Mouse (Mus musculus): Measurements from ENCODE around the gene Ier5l. TPM values are rescaled to one million over a fixed set of nuclear protein-coding genes. Genes with fewer than 3 reads are reported as not detected.

The Ier5l gene
- polyA plus RNA-seq, 1 experiment from 2014 or later: 3.1 TPM

DNA sequence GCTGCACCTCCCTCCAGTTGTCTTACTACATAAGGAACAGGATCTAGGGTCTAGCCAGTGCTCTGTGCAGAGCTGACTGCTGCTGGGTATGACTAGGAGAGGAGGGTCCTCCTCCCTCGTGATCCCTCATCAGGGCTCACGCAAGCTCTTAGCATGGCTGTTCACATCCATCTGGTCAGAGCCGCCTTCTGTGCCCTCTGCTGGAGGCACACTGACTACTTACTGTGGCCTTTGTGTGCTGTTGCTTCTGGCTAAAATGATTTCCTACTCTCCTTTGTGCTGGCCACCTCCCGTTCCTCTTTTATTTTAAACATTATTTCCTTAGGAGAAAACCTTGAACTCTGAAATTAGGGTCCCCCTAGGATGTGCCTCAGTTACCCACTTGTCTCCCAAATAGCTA is 37.2 kb downstream of the Ier5l start:
- Histone ChIP-seq H3K36me3 (peaks cover 61% of the 10 kb centered on the region), H3K4me1 (replicated peaks) (peaks cover 24% of the 10 kb centered on the region), H3K4me2 (no peak overlapping the region), H3K27me3 (no peaks in the 10 kb centered on the region), H3K27ac (replicated peaks) (no peak overlapping the region), H3K9ac (no peak overlapping the region), H3K4me3 (no peak overlapping the region), H3K9me3 (no peaks in the 10 kb centered on the region)
- no peak for ATAC-seq (ENCODE audit: low read depth)
- WGBS: 67% methylated on average over 4 of the region's 4 CpGs

DNA sequence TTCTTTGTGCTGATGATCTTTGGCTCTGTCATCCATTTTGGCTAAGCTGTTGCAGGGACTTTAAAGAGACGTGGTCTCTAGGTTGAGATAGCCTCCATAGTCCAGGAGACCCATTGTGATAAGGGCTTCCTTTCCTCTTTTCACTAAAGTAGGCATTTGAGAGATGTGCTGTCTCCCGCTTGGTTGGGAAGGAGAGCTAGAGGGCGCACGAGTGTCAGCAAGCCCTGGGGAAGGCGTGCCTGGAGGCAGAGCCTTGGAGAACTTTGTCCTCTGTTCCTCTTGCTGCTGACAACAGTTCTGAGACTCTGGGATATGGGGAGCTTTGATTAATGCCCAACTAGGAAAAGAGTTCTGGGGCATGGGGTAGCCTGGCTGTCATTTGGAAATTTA is 37.9 kb downstream of the Ier5l start:
- ATAC-seq (ENCODE audit: low read depth): no peak
- H3K36me3 ChIP-seq: peaks cover 68% of the 10 kb centered on the region

DNA sequence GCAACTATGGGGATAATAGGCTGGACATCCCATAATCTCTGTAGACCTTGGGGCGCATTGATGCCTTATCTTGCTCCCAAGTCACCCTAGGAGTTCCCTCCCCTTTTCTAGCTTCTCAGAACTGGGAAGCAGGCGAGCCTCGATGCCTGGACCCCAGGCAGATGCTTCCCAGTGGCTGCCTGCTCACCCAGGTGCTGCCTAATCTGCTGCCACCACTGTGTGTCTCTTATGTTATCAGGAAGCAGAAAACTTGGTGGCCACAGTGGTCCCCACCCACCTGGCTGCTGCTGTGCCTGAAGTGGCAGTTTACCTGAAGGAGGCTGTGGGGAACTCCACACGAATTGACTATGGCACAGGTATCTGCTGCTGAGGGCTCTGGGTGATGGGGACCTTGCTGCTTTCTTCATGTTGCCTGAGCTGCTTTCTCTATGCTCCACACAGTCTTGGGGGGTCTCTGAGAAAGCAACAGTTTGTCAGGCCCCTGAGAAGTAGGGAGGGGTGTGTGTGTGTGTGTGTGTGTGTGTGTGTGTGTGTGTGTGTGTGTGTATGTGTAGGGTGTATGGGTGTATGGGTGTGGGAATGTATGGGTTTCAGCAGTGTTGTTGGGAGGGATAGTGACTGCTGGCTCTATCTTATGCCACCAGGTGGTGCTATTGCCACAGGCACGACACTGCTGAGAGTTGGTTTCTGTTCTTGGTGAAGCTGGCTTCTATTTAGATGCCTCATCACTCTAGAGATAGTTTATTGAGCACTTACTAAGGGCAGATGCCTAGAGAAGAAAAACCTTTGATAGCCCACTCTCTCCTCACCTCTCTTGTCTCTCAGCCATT is 38.5 kb downstream of the Ier5l start:
- H3K27me3 ChIP-seq: no peaks in the 10 kb centered on the region
- no peak overlapping the region for H3K27ac ChIP-seq (replicated peaks)
- no peak overlapping the region for H3K4me3 ChIP-seq
- peaks cover 11% of the 10 kb centered on the region for H3K4me1 ChIP-seq (replicated peaks)
- ATAC-seq (ENCODE audit: low read depth): peak; percentile 57; the same call in 1 of the 2 replicates
- no peak overlapping the region for H3K4me2 ChIP-seq
- no peak overlapping the region for H3K9ac ChIP-seq
- peaks cover 74% of the 10 kb centered on the region for H3K36me3 ChIP-seq
- H3K9me3 ChIP-seq: no peaks in the 10 kb centered on the region
- WGBS: 45% methylated on average over 5 of the region's 5 CpGs

More for the DNA sequence above, 37.9 kb downstream of the Ier5l start:
- Histone ChIP-seq H3K9me3 (no peaks in the 10 kb centered on the region), H3K4me2 (no peak overlapping the region), H3K4me1 (replicated peaks) (peaks cover 18% of the 10 kb centered on the region), H3K9ac (no peak overlapping the region), H3K27ac (replicated peaks) (no peak overlapping the region), H3K4me3 (no peak overlapping the region), H3K27me3 (no peaks in the 10 kb centered on the region)
- WGBS: 87% methylated on average over 5 of the region's 5 CpGs

DNA sequence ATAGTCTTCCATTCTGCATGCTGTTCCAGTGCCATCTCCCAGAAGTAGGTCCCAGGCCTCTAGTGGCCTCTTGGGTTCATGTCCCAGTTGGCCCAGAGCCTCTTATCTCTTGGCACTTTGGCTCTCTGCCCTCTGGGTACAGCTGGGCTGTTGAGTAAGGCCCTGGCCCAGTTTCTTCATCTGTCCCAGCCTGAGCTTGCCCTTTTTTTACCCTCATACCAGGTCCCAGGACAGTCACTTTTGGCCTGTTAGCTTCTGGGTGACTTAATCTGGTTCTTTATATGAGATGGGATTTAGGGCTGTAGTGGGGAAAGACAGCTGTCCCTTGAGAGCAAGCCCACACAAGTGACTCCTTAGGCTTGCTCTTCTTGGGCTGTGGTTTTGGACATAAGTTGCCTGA is 44.9 kb downstream of the Ier5l start:
- H3K27me3 ChIP-seq: no peaks in the 10 kb centered on the region
- no peaks in the 10 kb centered on the region for H3K4me1 ChIP-seq (replicated peaks)
- no peaks in the 10 kb centered on the region for H3K9me3 ChIP-seq
- H3K27ac ChIP-seq (replicated peaks): no peak overlapping the region
- peaks cover 79% of the 10 kb centered on the region for H3K36me3 ChIP-seq
- no peak overlapping the region for H3K4me3 ChIP-seq
- H3K4me2 ChIP-seq: no peak overlapping the region
- ATAC-seq (ENCODE audit: low read depth): no peak
- H3K9ac ChIP-seq: no peak overlapping the region

Other genes with a start within 250 kb of the Ier5l start
- gene Lrrc8a, start 236.5 kb downstream of the Ier5l start, polyA plus RNA-seq (2015; fragmentation: Nextera tagmentation; extraction: Ambion mirVana): 50.7 and 54.8 TPM in 2 replicates
- 0.23 and 0.24 TPM in 2 replicates for gene Gm28035, start 233.7 kb downstream of the Ier5l start, polyA plus RNA-seq (2015; fragmentation: Nextera tagmentation; extraction: Ambion mirVana)
- 4.3 and 4.8 TPM in 2 replicates for gene Phyhd1, start 208.0 kb downstream of the Ier5l start, polyA plus RNA-seq (2015; fragmentation: Nextera tagmentation; extraction: Ambion mirVana)
- not detected in 2 replicates for gene Gm28038, start 193.2 kb downstream of the Ier5l start, polyA plus RNA-seq (2015; fragmentation: Nextera tagmentation; extraction: Ambion mirVana)
- gene Dolk, start 187.9 kb downstream of the Ier5l start, polyA plus RNA-seq (2015; fragmentation: Nextera tagmentation; extraction: Ambion mirVana): 33.1 and 35.6 TPM in 2 replicates
- gene Nup188, start 187.8 kb downstream of the Ier5l start, polyA plus RNA-seq (2015; fragmentation: Nextera tagmentation; extraction: Ambion mirVana): 19.7 and 26.7 TPM in 2 replicates
- gene Sh3glb2, start 114.9 kb downstream of the Ier5l start, polyA plus RNA-seq (2015; fragmentation: Nextera tagmentation; extraction: Ambion mirVana): 131 and 147 TPM in 2 replicates
- gene Miga2, start 110.0 kb downstream of the Ier5l start, polyA plus RNA-seq (2015; fragmentation: Nextera tagmentation; extraction: Ambion mirVana): 26.0 and 26.3 TPM in 2 replicates
- gene Dolpp1, start 82.0 kb downstream of the Ier5l start, polyA plus RNA-seq (2015; fragmentation: Nextera tagmentation; extraction: Ambion mirVana): 51.4 and 52.0 TPM in 2 replicates
- gene Crat, start 58.4 kb downstream of the Ier5l start, polyA plus RNA-seq (2015; fragmentation: Nextera tagmentation; extraction: Ambion mirVana): 22.2 and 23.0 TPM in 2 replicates
- gene Ptpa, start 58.2 kb downstream of the Ier5l start, polyA plus RNA-seq (2015; fragmentation: Nextera tagmentation; extraction: Ambion mirVana): 124 and 126 TPM in 2 replicates
- gene Cstad, start 120.8 kb upstream of the Ier5l start, polyA plus RNA-seq (2015; fragmentation: Nextera tagmentation; extraction: Ambion mirVana): 0.39 and 0.98 TPM in 2 replicates

Data from neural tube, embryonic 13.5 days (tissue).